Mouse (Mus musculus) spleen, adult 2 months (tissue): ENCODE results near the gene Pls1.

Experiments
- CTCF ChIP-seq: fragments of 200-500 bp; IDR thresholded peaks from 2 replicates; pipeline ENCODE4 v1.5.1; 2011; ENCODE audit warnings: mild to moderate bottlenecking, inconsistent platforms; ENCODE audit not compliant: insufficient read depth, insufficient read length, insufficient replicate concordance; ENCODE audit errors: extremely low read depth
- POLR2A ChIP-seq: fragments of 200-500 bp; IDR thresholded peaks from 2 replicates; pipeline ENCODE4 v1.6.1; 2011; ENCODE audit warnings: low read depth, low read length, inconsistent platforms

- TF ChIP-seq CTCF (no peak), POLR2A (no peak)
Measured at GRCm38 (mm10) chr9:95747298-95747697, 97.8 kb downstream of the Pls1 start.
